Mouse (Mus musculus) lung, embryonic 14.5 days (tissue): Measurements from ENCODE around the gene Ddx58. TPM values are rescaled to one million over a fixed set of nuclear protein-coding genes. Genes with fewer than 3 reads are reported as not detected.

Experiments
- ATAC-seq: fragments of 200-750 bp; cut with Nextera tagmentation; 2 replicates; pipeline ENCODE4 v1.8.0; 2017; ENCODE audit warnings: mild to moderate bottlenecking, moderate TSS enrichment, moderate library complexity; ENCODE audit not compliant: insufficient read depth
- DNase-seq: peaks from one replicate; pipeline ENCODE4 v3.0.0-alpha.2; 2015
- H3K27ac ChIP-seq: fragments of 300-500 bp; sonication (generic); 2 replicates; pipeline ENCODE4 v1.5.1; 2014; ENCODE audit warnings: low read depth, mild to moderate bottlenecking, moderate library complexity
- H3K27me3 ChIP-seq: fragments of 300-500 bp; sonication (generic); 2 replicates; pipeline ENCODE4 v1.6.1; 2014; ENCODE audit warnings: low read length, control low read depth; ENCODE audit not compliant: insufficient read depth
- H3K36me3 ChIP-seq: fragments of 300-500 bp; sonication (generic); 2 replicates; pipeline ENCODE4 v1.6.1; 2014; ENCODE audit warnings: control low read depth; ENCODE audit not compliant: insufficient read depth
- H3K4me1 ChIP-seq: fragments of 300-500 bp; sonication (generic); 2 replicates; pipeline ENCODE4 v1.6.1; 2014; ENCODE audit warnings: antibody characterized with exemption, control low read depth; ENCODE audit not compliant: insufficient read depth
- H3K4me2 ChIP-seq: fragments of 300-500 bp; sonication (generic); 2 replicates; pipeline ENCODE4 v1.6.1; 2014; ENCODE audit warnings: mild to moderate bottlenecking
- H3K4me3 ChIP-seq: fragments of 300-500 bp; sonication (generic); 2 replicates; pipeline ENCODE4 v1.5.1; 2014; ENCODE audit warnings: low read depth, low read length
- H3K9ac ChIP-seq: fragments of 300-500 bp; sonication (generic); 2 replicates; pipeline ENCODE4 v1.6.1; 2014
- H3K9me3 ChIP-seq: fragments of 300-500 bp; sonication (generic); 2 replicates; pipeline ENCODE4 v1.6.1; 2016; ENCODE audit warnings: low read depth, low read length, control low read depth
- CTCF ChIP-seq: IDR thresholded peaks from 2 replicates; pipeline ENCODE4 v1.5.1; 2016; ENCODE audit warnings: antibody characterized with exemption, low read depth
- WGBS: fragments of 180-500 bp; shearing (Covaris S2); extraction: QIAGEN DNeasy Blood & Tissue Kit; methylation state at CpG from one replicate; pipeline ENCODE4 v1.1.7; 2014; 5-methylcytosine and 5-hydroxymethylcytosine counted together
- polyA plus RNA-seq: library from polyadenylated mRNA; unstranded; fragments of >200 nt; fragmentation: Nextera tagmentation; extraction: Ambion mirVana; gene quantifications from 2 replicates; pipeline ENCODE4 v1.2.1, GENCODE M21; 2014

The Ddx58 gene
- polyA plus RNA-seq, 1 experiment from 2014 or later, result 7.6 TPM

- H3K4me1 ChIP-seq, result 0 out of 2 replicates have a peak, but pooled peaks cover 4% of the 10 kb centered on the region
- H3K36me3 ChIP-seq, result peaks cover 44% of the 10 kb centered on the region
- peak within 1 kb of the TSS; percentile 67 for H3K4me3 ChIP-seq
- 0% methylated on average over 38 of the region's 38 CpGs for WGBS
- peak; percentile 96 for ATAC-seq
- H3K27ac ChIP-seq, result peak within 1 kb of the TSS; percentile 97
- no peaks in the 10 kb centered on the region for H3K27me3 ChIP-seq
- H3K4me2 ChIP-seq, result peak within 1 kb of the TSS; percentile 94
- no peak for TF ChIP-seq CTCF
- peak within 1 kb of the TSS; percentile 83 for H3K9ac ChIP-seq
- DNase-seq, result peak; percentile 98
- no peaks in the 10 kb centered on the region for H3K9me3 ChIP-seq
Measured at GRCm38 (mm10) chr4:40269430-40270032, 29.9 kb upstream of the Ddx58 start, which contains the start of the genes Smim27 and Topors. Gene Smim27 (plus strand): TSS chr4:40269579. Gene Topors (minus strand): TSS chr4:40269850.

GRCm38 (mm10) chr4:40268835-40269234, 29.2 kb upstream of the Ddx58 start:
- ATAC-seq (peak; percentile 1; the same call in 1 of the 2 replicates), DNase-seq (no peak)
- H3K36me3 ChIP-seq, result peaks cover 45% of the 10 kb centered on the region

GRCm38 (mm10) chr4:40268204-40268813, 28.7 kb upstream of the Ddx58 start:
- ATAC-seq (peak; percentile 79), DNase-seq (peak; percentile 96)
- under 1% methylated on average over 50 of the region's 50 CpGs for WGBS
- TF ChIP-seq CTCF, result peak; percentile 34
- Histone ChIP-seq H3K27ac (peak overlapping the region; percentile 97), H3K4me1 (0 out of 2 replicates have a peak, but pooled peaks cover 4% of the 10 kb centered on the region), H3K27me3 (no peaks in the 10 kb centered on the region), H3K9me3 (no peaks in the 10 kb centered on the region), H3K36me3 (peaks cover 43% of the 10 kb centered on the region), H3K4me3 (peak overlapping the region; percentile 67), H3K9ac (peak overlapping the region; percentile 83), H3K4me2 (peak overlapping the region; percentile 94)

More at GRCm38 (mm10) chr4:40268835-40269234, 29.2 kb upstream of the Ddx58 start:
- Histone ChIP-seq H3K27ac (peak overlapping the region; percentile 97), H3K27me3 (no peaks in the 10 kb centered on the region), H3K4me1 (0 out of 2 replicates have a peak, but pooled peaks cover 4% of the 10 kb centered on the region), H3K4me3 (peak overlapping the region; percentile 67), H3K9me3 (no peaks in the 10 kb centered on the region), H3K4me2 (peak overlapping the region; percentile 94), H3K9ac (peak overlapping the region; percentile 83)
- WGBS, result under 1% methylated on average over 16 of the region's 16 CpGs
- no peak for TF ChIP-seq CTCF

GRCm38 (mm10) chr4:40267681-40268080, 28.1 kb upstream of the Ddx58 start:
- DNase-seq (no peak), ATAC-seq (no peak)
- no peaks in the 10 kb centered on the region for H3K27me3 ChIP-seq
- 63% methylated on average over 7 of the region's 7 CpGs for WGBS
- TF ChIP-seq CTCF, result no peak
- H3K4me3 ChIP-seq, result peak overlapping the region; percentile 67
- H3K9ac ChIP-seq, result peak overlapping the region; percentile 83
- 0 out of 2 replicates have a peak, but pooled peaks cover 4% of the 10 kb centered on the region for H3K4me1 ChIP-seq
- peaks cover 46% of the 10 kb centered on the region for H3K36me3 ChIP-seq
- H3K27ac ChIP-seq, result peak overlapping the region; percentile 97; the same call in 1 of the 2 replicates
- H3K4me2 ChIP-seq, result peak overlapping the region; percentile 94
- H3K9me3 ChIP-seq, result no peaks in the 10 kb centered on the region

GRCm38 (mm10) chr4:40264321-40264720, 24.7 kb upstream of the Ddx58 start:
- WGBS, result 51% methylated on average over 1 of the region's 1 CpGs

GRCm38 (mm10) chr4:40254385-40255103, 14.9 kb upstream of the Ddx58 start:
- DNase-seq, result no peak
- no peak for ATAC-seq
- H3K27ac ChIP-seq, result no peak overlapping the region
- H3K4me3 ChIP-seq, result no peak overlapping the region
- H3K36me3 ChIP-seq, result peaks cover 16% of the 10 kb centered on the region
- H3K9ac ChIP-seq, result no peak overlapping the region
- H3K9me3 ChIP-seq, result no peaks in the 10 kb centered on the region
- WGBS, result 79% methylated on average over 8 of the region's 8 CpGs
- no peaks in the 10 kb centered on the region for H3K27me3 ChIP-seq
- no peaks in the 10 kb centered on the region for H3K4me1 ChIP-seq
- no peak for TF ChIP-seq CTCF
- no peak overlapping the region for H3K4me2 ChIP-seq

More at GRCm38 (mm10) chr4:40264321-40264720, 24.7 kb upstream of the Ddx58 start:
- Histone ChIP-seq H3K4me1 (0 out of 2 replicates have a peak, but pooled peaks cover 4% of the 10 kb centered on the region), H3K36me3 (peaks cover 71% of the 10 kb centered on the region), H3K4me3 (no peak overlapping the region), H3K27ac (no peak overlapping the region), H3K9me3 (no peaks in the 10 kb centered on the region), H3K9ac (no peak overlapping the region), H3K27me3 (no peaks in the 10 kb centered on the region), H3K4me2 (no peak overlapping the region)
- ATAC-seq (no peak), DNase-seq (no peak)
- no peak for TF ChIP-seq CTCF
